Mouse (Mus musculus): ENCODE measurements around the gene Abcb6.

GRCm38 (mm10) chr1:75168472-75169464, 11.4 kb downstream of the Abcb6 start, which contains the start of gene Zfand2b:
- TF ChIP-seq POLR2A (IDR thresholded peaks at IDR 0.05; ENCODE audit: borderline replicate concordance, low read depth, low read length) (no peak), CTCF (IDR thresholded peaks at IDR 0.05; ENCODE audit: low read depth, low read length) (no peak)

All from bone marrow macrophage, adult 2 months (primary cell).